Mouse (Mus musculus): ENCODE data around the gene Gm10436. TPM values are rescaled to one million over a fixed set of nuclear protein-coding genes. Genes with fewer than 3 reads are reported as not detected.
"Not testable (repeated sequence)": the region's sequence is repeated elsewhere in the genome, so short reads cannot be mapped to it uniquely, and the experiment has no call there.

The Gm10436 gene
- polyA plus RNA-seq (2015; fragmentation: Nextera tagmentation; extraction: Ambion mirVana) = not detected in 2 replicates

- H3K4me3 ChIP-seq (ENCODE audit: low read length); H3K27me3 ChIP-seq (ENCODE audit: control insufficient read depth, insufficient read depth, low read length); H3K4me1 ChIP-seq (ENCODE audit: control insufficient read depth, insufficient read depth, low read length); H3K36me3 ChIP-seq (ENCODE audit: control insufficient read depth, insufficient read depth); ATAC-seq (replicated peaks; ENCODE audit: extremely low read depth, insufficient read depth, low FRiP score); H3K9me3 ChIP-seq (replicated peaks; ENCODE audit: control insufficient read depth, low read length); H3K27ac ChIP-seq (ENCODE audit: low read length); H3K9ac ChIP-seq (ENCODE audit: low read length); H3K4me2 ChIP-seq (ENCODE audit: low read depth, low read length): not testable (repeated sequence)
- WGBS = 55% methylated on average over 1 of the region's 1 CpGs
Measured at GRCm38 (mm10) chr12:88182008-88182407, at the start of gene Gm10436. TSS of gene Gm10436 (minus strand) at chr12:88182108.

DNA sequence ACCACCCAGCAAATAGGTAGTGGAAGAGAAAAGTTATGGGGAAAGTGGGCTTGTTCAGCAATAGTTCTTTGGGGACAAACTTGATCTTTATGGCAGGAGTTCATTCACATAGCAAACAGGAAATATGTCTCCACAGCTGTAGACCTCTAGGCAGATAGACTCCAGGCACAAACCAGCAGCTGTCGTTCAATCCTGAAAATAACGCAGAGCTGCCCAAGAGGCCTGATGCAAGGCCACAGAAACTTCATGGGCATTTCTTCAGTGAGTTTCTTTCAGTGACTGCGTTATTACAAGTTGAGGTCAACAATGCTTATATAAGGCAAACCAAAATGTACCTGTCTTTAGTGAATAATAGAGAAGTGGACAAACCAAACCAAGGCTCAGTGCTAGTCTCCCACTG is 37.5 kb upstream of the Gm10436 start:
- Histone ChIP-seq H3K4me3 (ENCODE audit: low read length) (no peak overlapping the region), H3K9ac (ENCODE audit: low read length) (no peak overlapping the region), H3K27ac (ENCODE audit: low read length) (no peak overlapping the region), H3K36me3 (ENCODE audit: control insufficient read depth, insufficient read depth) (no peaks in the 10 kb centered on the region), H3K4me1 (ENCODE audit: control insufficient read depth, insufficient read depth, low read length) (no peaks in the 10 kb centered on the region), H3K4me2 (ENCODE audit: low read depth, low read length) (no peak overlapping the region), H3K9me3 (replicated peaks; ENCODE audit: control insufficient read depth, low read length) (no peaks in the 10 kb centered on the region), H3K27me3 (ENCODE audit: control insufficient read depth, insufficient read depth, low read length) (no peaks in the 10 kb centered on the region)
- no peak for ATAC-seq (replicated peaks; ENCODE audit: extremely low read depth, insufficient read depth, low FRiP score)
- WGBS = 83% methylated on average over 3 of the region's 3 CpGs

- not testable (repeated sequence) for H3K27ac ChIP-seq (ENCODE audit: low read length); H3K9ac ChIP-seq (ENCODE audit: low read length); H3K36me3 ChIP-seq (ENCODE audit: control insufficient read depth, insufficient read depth); H3K27me3 ChIP-seq (ENCODE audit: control insufficient read depth, insufficient read depth, low read length); H3K4me3 ChIP-seq (ENCODE audit: low read length); H3K4me2 ChIP-seq (ENCODE audit: low read depth, low read length); H3K9me3 ChIP-seq (replicated peaks; ENCODE audit: control insufficient read depth, low read length); ATAC-seq (replicated peaks; ENCODE audit: extremely low read depth, insufficient read depth, low FRiP score); H3K4me1 ChIP-seq (ENCODE audit: control insufficient read depth, insufficient read depth, low read length)
Measured at GRCm38 (mm10) chr12:88218059-88218458, 36.2 kb upstream of the Gm10436 start.

- H3K36me3 ChIP-seq (ENCODE audit: control insufficient read depth, insufficient read depth) = no peaks in the 10 kb centered on the region
- H3K9ac ChIP-seq (ENCODE audit: low read length) = no peak overlapping the region
- no peaks in the 10 kb centered on the region for H3K9me3 ChIP-seq (replicated peaks; ENCODE audit: control insufficient read depth, low read length)
- 78% methylated on average over 12 of the region's 12 CpGs for WGBS
- no peak for ATAC-seq (replicated peaks; ENCODE audit: extremely low read depth, insufficient read depth, low FRiP score)
- no peaks in the 10 kb centered on the region for H3K27me3 ChIP-seq (ENCODE audit: control insufficient read depth, insufficient read depth, low read length)
- H3K27ac ChIP-seq (ENCODE audit: low read length) = no peak overlapping the region
- no peaks in the 10 kb centered on the region for H3K4me1 ChIP-seq (ENCODE audit: control insufficient read depth, insufficient read depth, low read length)
- H3K4me3 ChIP-seq (ENCODE audit: low read length) = no peak overlapping the region
- H3K4me2 ChIP-seq (ENCODE audit: low read depth, low read length) = no peak overlapping the region
Measured at GRCm38 (mm10) chr12:88214641-88215040, 32.7 kb upstream of the Gm10436 start.

DNA sequence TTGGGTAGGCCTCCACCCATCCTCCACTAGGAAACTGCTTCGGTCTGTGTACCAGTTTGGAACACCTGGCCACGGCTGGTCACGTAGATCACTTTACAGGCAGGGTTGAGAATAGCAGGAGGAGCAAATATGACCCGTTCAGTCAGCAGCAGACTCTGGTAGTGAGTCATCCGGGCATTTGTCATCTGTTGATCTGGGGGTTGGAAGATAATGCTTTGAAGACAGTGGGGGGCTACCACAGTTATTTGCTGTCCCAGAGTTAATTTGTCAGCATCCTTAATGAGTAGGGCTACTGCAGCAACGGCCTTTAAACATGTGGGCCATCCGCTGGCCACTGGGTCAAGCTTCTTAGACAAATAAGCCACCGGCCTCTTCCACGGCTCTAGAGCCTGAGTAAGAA is 29.6 kb upstream of the Gm10436 start:
- not testable (repeated sequence) for H3K36me3 ChIP-seq (ENCODE audit: control insufficient read depth, insufficient read depth); H3K4me3 ChIP-seq (ENCODE audit: low read length); H3K9me3 ChIP-seq (replicated peaks; ENCODE audit: control insufficient read depth, low read length); ATAC-seq (replicated peaks; ENCODE audit: extremely low read depth, insufficient read depth, low FRiP score); H3K4me1 ChIP-seq (ENCODE audit: control insufficient read depth, insufficient read depth, low read length); H3K4me2 ChIP-seq (ENCODE audit: low read depth, low read length); H3K27ac ChIP-seq (ENCODE audit: low read length); H3K27me3 ChIP-seq (ENCODE audit: control insufficient read depth, insufficient read depth, low read length); H3K9ac ChIP-seq (ENCODE audit: low read length)
- WGBS = 78% methylated on average over 9 of the region's 9 CpGs

GRCm38 (mm10) chr12:88202856-88203255 is 20.9 kb upstream of the Gm10436 start:
- 79% methylated on average over 2 of the region's 2 CpGs for WGBS
- no peak for ATAC-seq (replicated peaks; ENCODE audit: extremely low read depth, insufficient read depth, low FRiP score)

More at GRCm38 (mm10) chr12:88202856-88203255, 20.9 kb upstream of the Gm10436 start:
- no peak overlapping the region for H3K4me2 ChIP-seq (ENCODE audit: low read depth, low read length)
- no peaks in the 10 kb centered on the region for H3K27me3 ChIP-seq (ENCODE audit: control insufficient read depth, insufficient read depth, low read length)
- H3K9ac ChIP-seq (ENCODE audit: low read length) = no peak overlapping the region
- H3K36me3 ChIP-seq (ENCODE audit: control insufficient read depth, insufficient read depth) = no peaks in the 10 kb centered on the region
- no peaks in the 10 kb centered on the region for H3K4me1 ChIP-seq (ENCODE audit: control insufficient read depth, insufficient read depth, low read length)
- H3K27ac ChIP-seq (ENCODE audit: low read length) = no peak overlapping the region
- H3K4me3 ChIP-seq (ENCODE audit: low read length) = no peak overlapping the region
- H3K9me3 ChIP-seq (replicated peaks; ENCODE audit: control insufficient read depth, low read length) = no peaks in the 10 kb centered on the region

Other genes with a start within 250 kb of the Gm10436 start
- gene Gm2042, start 228.0 kb downstream of the Gm10436 start, polyA plus RNA-seq (2015; fragmentation: Nextera tagmentation; extraction: Ambion mirVana) = not detected in 2 replicates
- gene Gm2075, start 170.3 kb downstream of the Gm10436 start, polyA plus RNA-seq (2015; fragmentation: Nextera tagmentation; extraction: Ambion mirVana) = not detected in 2 replicates
- gene Gm6803, start 163.3 kb downstream of the Gm10436 start, polyA plus RNA-seq (2015; fragmentation: Nextera tagmentation; extraction: Ambion mirVana) = not detected in 2 replicates
- not detected in 2 replicates for gene Gm2056, start 155.1 kb downstream of the Gm10436 start, polyA plus RNA-seq (2015; fragmentation: Nextera tagmentation; extraction: Ambion mirVana)
- gene Gm16368, start 98.4 kb downstream of the Gm10436 start, polyA plus RNA-seq (2015; fragmentation: Nextera tagmentation; extraction: Ambion mirVana) = not detected in 2 replicates
- gene Gm8332, start 68.0 kb upstream of the Gm10436 start, polyA plus RNA-seq (2015; fragmentation: Nextera tagmentation; extraction: Ambion mirVana) = not detected in 2 replicates
- not detected in 2 replicates for gene Gm5662, start 92.4 kb upstream of the Gm10436 start, polyA plus RNA-seq (2015; fragmentation: Nextera tagmentation; extraction: Ambion mirVana)
- not detected in 2 replicates for gene Gm5039, start 141.9 kb upstream of the Gm10436 start, polyA plus RNA-seq (2015; fragmentation: Nextera tagmentation; extraction: Ambion mirVana)
- gene Adck1, start 178.4 kb upstream of the Gm10436 start, polyA plus RNA-seq (2015; fragmentation: Nextera tagmentation; extraction: Ambion mirVana) = 21.8 and 23.4 TPM in 2 replicates